Mouse (Mus musculus) heart, embryonic 11.5 days (tissue): ENCODE measurements at regions not wholly inside any gene's neighbourhood (a gene's known extent, or its start where the extent isn't known, plus 50 kb on each side); places are given as distances from the start of the nearest gene placed in this dataset.
"Not testable (repeated sequence)": the region's sequence is repeated elsewhere in the genome, so short reads cannot be mapped to it uniquely, and the experiment has no call there.

Source experiments
- ATAC-seq: fragments of 200-750 bp; cut with Nextera tagmentation; replicated peaks from 2 replicates; pipeline ENCODE4 v1.8.0; 2017; ENCODE audit warnings: moderate library complexity; ENCODE audit not compliant: insufficient number of reproducible peaks, low FRiP score, low TSS enrichment
- H3K27ac ChIP-seq: fragments of 300-500 bp; sonication (generic); 2 replicates; pipeline ENCODE4 v1.5.1; 2014; ENCODE audit warnings: mild to moderate bottlenecking, low read depth, low read length
- H3K27me3 ChIP-seq: fragments of 300-500 bp; sonication (generic); 2 replicates; pipeline ENCODE4 v1.6.1; 2014; ENCODE audit warnings: mild to moderate bottlenecking, low read length, mixed read lengths; ENCODE audit not compliant: control insufficient read depth, insufficient read depth
- H3K36me3 ChIP-seq: fragments of 300-500 bp; sonication (generic); 2 replicates; pipeline ENCODE4 v1.6.1; 2014; ENCODE audit warnings: mild to moderate bottlenecking, low read length, moderate library complexity, mixed read lengths; ENCODE audit not compliant: control insufficient read depth, insufficient read depth
- H3K4me1 ChIP-seq: fragments of 300-500 bp; sonication (generic); 2 replicates; pipeline ENCODE4 v1.6.1; 2014; ENCODE audit warnings: low read length; ENCODE audit not compliant: control insufficient read depth, insufficient read depth
- H3K4me2 ChIP-seq: fragments of 300-500 bp; sonication (generic); 2 replicates; pipeline ENCODE4 v1.6.1; 2014; ENCODE audit warnings: mild to moderate bottlenecking, moderate library complexity
- H3K4me3 ChIP-seq: fragments of 300-500 bp; sonication (generic); 2 replicates; pipeline ENCODE4 v1.5.1; 2014; ENCODE audit warnings: low read depth, low read length
- H3K9ac ChIP-seq: fragments of 300-500 bp; sonication (generic); 2 replicates; pipeline ENCODE4 v1.6.1; 2014; ENCODE audit warnings: mild to moderate bottlenecking, low read depth, low read length, moderate library complexity
- H3K9me3 ChIP-seq: fragments of 300-500 bp; sonication (generic); replicated peaks from 2 replicates; pipeline ENCODE4 v1.6.1; 2016; ENCODE audit warnings: low read length; ENCODE audit not compliant: control insufficient read depth
- WGBS: fragments of 180-500 bp; shearing (Covaris S2); extraction: QIAGEN DNeasy Blood & Tissue Kit; methylation state at CpG from one replicate; pipeline ENCODE4 v1.1.7; 2014; ENCODE audit not compliant: insufficient replicate concordance; 5-methylcytosine and 5-hydroxymethylcytosine counted together

DNA sequence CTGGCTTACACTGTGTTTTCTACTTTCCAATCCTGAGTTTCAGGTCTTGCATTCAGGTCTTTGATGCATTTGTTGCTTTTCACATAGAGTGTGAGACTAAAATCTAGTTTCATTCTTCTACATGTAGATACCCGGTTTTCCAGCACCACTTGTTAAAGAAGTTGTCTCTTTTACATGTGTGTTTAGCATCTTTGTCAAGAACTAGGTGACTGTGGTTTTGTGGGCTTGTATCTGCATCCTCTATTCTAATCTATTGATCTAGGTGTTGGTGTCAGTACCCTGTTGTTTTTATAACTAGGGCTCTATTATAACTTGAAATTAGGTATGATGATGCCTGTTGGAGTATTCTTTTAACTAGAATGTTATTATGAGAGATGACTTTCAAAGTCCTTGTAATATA, 204.0 kb upstream of the Atp10a start:
- Histone ChIP-seq H3K27ac (no peak overlapping the region), H3K36me3 (no peaks in the 10 kb centered on the region), H3K9me3 (no peaks in the 10 kb centered on the region), H3K4me3 (no peak overlapping the region), H3K4me2 (no peak overlapping the region), H3K27me3 (no peaks in the 10 kb centered on the region), H3K9ac (no peak overlapping the region), H3K4me1 (no peaks in the 10 kb centered on the region)
- no peak for ATAC-seq
- WGBS = 49% methylated on average over 1 of the region's 1 CpGs

DNA sequence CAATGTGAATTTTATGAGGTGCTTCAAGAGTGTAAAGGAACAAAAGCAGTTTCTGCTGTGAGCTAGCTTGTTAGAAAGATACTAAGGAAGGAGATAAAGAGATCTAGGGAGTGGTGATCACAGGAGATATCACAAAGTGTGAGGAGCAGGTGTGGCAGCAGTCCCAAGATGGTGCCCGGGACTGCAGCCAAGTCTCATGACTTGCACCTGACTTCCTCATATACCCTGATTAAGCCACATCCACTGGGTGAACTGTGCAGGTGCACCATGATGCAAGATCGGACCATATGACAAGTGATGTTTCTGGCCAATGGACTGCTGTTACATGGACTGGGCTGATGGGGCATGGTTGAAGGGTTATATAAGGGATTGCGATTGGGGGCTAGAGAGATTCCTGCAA, 197.8 kb upstream of the Atp10a start:
- ATAC-seq, H3K4me2 ChIP-seq, H3K4me1 ChIP-seq, H3K9me3 ChIP-seq, H3K9ac ChIP-seq, H3K4me3 ChIP-seq, H3K27ac ChIP-seq, H3K36me3 ChIP-seq, H3K27me3 ChIP-seq: not testable (repeated sequence)
- WGBS = 75% methylated on average over 3 of the region's 3 CpGs

DNA sequence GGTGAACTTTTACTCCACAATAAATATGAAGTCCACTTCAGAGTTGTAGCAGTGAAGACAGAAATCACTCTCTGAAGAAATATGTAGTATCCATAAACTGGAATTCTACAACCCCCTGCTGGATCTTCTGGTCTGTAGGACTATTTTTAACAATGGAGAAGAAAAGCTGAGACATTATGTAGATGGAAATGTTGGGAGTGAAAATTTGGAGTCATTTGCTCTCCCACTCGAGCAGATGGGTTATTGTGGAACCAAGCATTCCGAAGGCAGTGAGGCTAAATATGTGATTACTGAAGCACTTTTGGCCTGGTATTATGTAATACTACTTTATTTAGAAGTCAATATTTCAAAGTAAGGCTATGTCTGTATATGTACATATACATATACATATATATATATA, 195.0 kb upstream of the Atp10a start:
- Histone ChIP-seq H3K36me3 (no peaks in the 10 kb centered on the region), H3K4me1 (no peaks in the 10 kb centered on the region), H3K27ac (no peak overlapping the region), H3K4me2 (no peak overlapping the region), H3K4me3 (no peak overlapping the region), H3K9me3 (no peaks in the 10 kb centered on the region), H3K9ac (no peak overlapping the region), H3K27me3 (no peaks in the 10 kb centered on the region)
- WGBS = 87% methylated on average over 2 of the region's 2 CpGs
- ATAC-seq = no peak

DNA sequence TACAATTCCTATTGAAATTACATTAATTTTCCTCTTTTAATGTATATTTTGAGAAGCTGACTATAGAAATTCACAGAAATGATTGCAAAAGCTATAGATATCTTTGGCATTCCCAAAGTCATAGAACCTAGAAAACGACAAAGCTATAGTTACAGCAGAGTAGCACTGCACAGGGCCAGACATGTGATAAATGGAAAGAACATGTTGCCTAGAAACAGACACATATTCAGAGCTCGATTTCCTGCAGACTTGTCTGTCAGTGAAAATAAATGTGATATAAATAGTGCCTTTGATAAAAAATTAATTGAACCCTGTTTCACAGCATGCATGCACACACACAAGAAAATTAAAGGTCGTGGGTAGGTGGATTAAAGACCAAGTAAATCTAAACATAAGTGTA, 182.8 kb upstream of the Atp10a start:
- no peak overlapping the region for H3K4me3 ChIP-seq
- H3K27me3 ChIP-seq = no peaks in the 10 kb centered on the region
- no peaks in the 10 kb centered on the region for H3K9me3 ChIP-seq
- no peak overlapping the region for H3K9ac ChIP-seq
- WGBS = 59% methylated on average over 3 of the region's 3 CpGs
- H3K36me3 ChIP-seq = no peaks in the 10 kb centered on the region
- no peak overlapping the region for H3K27ac ChIP-seq
- ATAC-seq = no peak
- no peaks in the 10 kb centered on the region for H3K4me1 ChIP-seq
- H3K4me2 ChIP-seq = no peak overlapping the region

DNA sequence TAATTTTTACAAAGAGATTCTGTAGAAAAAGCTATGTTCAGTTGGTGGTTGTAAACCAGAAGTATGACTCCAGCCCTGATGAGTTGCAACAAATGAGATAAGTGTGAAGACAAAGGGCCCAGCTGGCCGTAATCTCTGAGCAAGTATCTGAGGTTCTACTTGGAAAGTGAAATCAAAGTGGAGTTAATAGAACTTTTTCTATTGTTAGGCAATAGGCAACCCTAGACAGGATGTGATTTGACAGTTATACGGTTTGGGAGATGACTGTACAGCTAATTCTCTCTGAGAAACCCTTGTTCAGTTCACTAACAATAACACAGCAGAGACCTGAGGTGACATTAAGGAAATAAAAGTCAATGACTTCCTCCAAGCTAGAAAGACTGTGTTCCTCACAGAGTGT, 180.8 kb upstream of the Atp10a start:
- no peak for ATAC-seq
- Histone ChIP-seq H3K27ac (no peak overlapping the region), H3K4me3 (no peak overlapping the region), H3K27me3 (no peaks in the 10 kb centered on the region), H3K9me3 (no peaks in the 10 kb centered on the region), H3K4me1 (no peaks in the 10 kb centered on the region), H3K9ac (no peak overlapping the region), H3K4me2 (no peak overlapping the region), H3K36me3 (no peaks in the 10 kb centered on the region)
- 54% methylated on average over 2 of the region's 2 CpGs for WGBS

DNA sequence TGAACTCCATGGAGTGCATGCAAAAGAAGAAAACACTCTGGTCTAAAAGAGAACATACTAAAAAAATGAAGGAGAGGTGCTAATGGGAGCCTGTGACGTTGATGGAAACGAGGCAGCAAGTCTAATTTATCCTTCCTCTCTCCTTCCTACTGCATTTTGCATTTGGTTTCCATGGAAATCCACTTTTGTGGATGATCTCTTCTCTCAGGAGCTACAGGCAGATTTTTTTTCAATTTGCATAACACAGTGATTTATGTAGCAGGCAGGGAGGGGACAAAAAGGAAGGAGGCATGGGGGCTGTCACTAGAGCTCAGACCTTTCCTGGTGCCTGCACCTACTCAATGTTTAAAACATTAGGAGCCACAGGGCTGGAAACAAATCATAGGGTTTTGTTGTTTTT, 167.7 kb upstream of the Atp10a start:
- WGBS = 69% methylated on average over 2 of the region's 2 CpGs
- no peaks in the 10 kb centered on the region for H3K27me3 ChIP-seq
- no peak overlapping the region for H3K9ac ChIP-seq
- H3K4me3 ChIP-seq = no peak overlapping the region
- no peak overlapping the region for H3K4me2 ChIP-seq
- H3K27ac ChIP-seq = no peak overlapping the region
- H3K36me3 ChIP-seq = no peaks in the 10 kb centered on the region
- H3K4me1 ChIP-seq = no peaks in the 10 kb centered on the region
- H3K9me3 ChIP-seq = no peaks in the 10 kb centered on the region
- no peak for ATAC-seq
